Mouse (Mus musculus) right cerebral cortex, adult 18-20 months (tissue): ENCODE measurements around the gene Itgb6.

ENCODE experiments used
- DNase-seq: peaks from one replicate; pipeline ENCODE4 v3.0.0; 2022; ENCODE audit warnings: mixed read lengths

Itgb6 gene

DNA sequence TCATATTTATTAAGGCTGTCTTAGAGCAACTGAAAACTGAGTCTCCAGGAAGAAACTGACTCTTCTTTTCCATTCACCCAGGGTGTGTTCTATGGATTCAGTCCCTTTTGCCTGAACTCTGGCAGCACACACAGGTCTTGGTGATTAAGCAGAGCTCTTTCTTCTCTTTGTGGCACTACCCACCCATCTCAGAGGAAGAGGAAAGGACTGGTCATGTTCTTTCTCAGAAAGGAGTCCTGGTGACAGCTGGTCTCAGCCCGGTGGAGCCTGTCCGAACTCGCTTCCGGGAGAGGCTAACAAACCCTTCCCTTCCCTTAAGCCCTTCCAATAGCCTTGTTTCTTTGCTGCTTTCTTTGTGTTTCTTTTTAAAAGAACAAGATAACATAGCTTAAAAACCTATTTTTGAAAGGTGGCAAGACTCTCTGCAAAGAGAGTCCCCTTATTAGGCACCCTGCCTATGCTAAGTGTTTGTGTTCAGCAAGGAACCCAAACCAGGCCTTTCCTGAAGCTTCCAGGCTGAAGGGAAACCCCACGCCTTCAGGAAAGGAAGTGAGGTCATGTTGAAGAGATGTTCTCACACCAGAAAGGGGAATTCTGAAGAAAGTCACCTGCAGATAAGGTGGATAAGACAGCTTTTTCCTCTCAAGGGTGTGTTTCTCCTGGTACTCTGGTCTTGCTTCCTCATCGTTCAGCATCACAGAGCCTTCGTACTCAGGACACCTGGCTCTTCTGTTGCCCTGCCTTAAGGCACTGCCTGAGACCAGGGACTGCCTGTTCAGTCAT, 11.2 kb downstream of the Itgb6 start:
- DNase-seq = no peak

DNA sequence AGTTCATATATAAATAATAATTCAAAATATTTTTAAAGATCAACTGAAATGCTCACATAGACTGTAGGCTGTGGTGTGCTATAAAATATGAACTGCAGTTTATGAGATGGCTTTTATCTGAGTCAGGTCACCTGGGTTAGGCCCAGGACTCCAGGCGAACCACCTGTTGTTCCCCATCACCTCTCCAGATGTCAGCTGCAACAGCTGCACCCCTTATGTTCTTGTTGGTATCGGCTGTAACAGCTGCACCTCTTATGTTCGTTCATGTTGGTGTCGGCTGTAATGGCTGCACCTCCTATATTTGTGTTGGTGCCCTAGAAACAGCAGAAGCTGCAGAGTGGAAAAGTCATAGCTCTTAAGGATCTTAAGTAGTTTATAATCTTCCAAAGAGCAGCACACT, 12.1 kb downstream of the Itgb6 start:
- no peak for DNase-seq

DNA sequence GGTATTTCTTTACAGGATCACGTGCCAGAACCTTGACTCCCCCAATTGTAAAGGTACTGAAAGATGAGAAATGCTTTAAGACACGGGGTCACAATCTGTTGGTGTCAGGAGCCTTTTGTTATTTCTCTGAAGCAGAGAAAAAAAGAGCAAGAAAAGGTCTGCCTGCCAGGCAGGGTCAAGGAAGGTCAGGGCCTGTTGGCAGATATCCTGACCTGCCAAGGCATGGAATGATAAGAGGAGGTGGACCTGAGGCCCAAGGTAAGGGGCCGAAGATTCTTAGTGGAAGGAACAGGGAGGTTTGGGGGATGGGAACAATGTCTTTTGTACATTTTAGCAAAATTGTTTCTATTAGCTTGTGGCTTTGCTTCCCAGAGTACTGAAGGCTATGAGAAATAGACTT, 13.8 kb downstream of the Itgb6 start:
- DNase-seq = no peak

DNA sequence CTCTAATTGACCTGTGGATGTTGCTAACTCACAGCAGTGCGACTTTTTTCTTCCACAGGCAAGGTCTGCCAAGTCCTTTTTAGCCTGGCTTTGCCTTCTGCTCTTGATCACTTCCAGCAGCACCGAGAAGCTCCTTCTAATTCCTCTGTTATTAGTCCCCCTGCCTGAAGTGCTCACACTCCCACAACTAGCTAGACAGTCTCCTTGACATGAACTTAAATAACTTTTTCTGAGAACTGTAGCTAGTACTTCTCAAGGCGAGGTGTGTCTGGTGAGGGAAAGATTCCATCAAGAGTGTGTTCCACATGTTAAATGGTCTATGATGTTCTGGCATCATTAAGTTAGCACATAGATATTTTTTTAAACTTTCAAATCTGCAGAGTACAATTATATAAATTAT, 15.6 kb downstream of the Itgb6 start:
- DNase-seq = no peak

DNA sequence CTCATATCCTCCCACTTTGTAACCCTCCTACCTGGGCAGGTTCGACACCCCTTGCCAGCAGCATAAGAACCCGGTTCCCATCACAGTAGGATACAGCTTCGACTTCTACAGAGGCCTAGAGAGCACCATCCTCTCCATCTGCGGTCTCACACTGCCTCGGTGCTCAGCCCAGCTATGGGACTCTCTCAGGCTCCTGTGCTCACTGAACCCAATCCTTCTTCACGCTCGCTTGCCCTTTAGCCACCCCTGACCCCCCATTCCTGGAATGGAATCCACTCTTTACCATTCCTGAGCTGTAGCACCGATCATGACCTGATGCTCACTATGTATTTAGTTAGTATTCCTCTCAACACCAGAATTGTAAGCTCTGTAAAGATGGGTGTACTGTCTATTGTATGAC, 17.0 kb downstream of the Itgb6 start:
- DNase-seq = no peak

DNA sequence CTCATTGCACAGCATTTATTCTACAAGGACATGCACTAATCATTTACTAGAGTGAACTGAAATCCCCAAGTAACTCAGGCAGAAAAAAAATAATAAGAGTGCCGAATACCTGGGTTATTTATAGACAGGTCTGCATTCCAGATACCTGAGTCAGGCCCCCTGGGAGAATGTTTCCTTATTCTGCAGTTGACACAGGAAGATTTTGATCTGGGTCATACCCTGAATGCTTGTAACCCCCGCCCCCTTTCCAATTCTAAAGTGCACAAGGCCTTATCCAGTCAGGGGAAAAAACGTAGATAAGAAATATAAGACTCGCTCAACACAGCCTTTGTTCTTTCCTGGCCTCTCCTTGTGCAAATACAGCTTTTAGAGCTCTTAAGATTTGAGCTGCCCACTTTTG, 19.1 kb downstream of the Itgb6 start:
- no peak for DNase-seq

DNA sequence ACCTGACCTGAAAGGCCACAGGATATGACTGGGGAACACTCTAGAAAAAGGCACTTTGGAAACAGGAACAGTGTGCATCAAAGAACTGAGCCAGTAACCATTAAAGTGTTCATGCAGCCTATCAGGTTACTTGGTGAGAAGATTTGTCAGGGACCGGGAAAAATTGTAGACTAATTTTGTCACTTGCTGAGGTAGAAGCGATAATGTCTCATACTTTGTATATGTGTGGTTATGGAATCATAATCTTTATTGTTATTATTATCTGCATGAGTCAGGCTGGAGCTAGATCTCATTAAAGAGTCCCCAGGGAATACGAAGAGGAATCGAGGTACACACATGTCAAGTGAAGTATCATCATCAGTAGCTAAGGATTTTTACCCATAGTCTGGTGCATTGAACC, 21.5 kb downstream of the Itgb6 start:
- DNase-seq = no peak

DNA sequence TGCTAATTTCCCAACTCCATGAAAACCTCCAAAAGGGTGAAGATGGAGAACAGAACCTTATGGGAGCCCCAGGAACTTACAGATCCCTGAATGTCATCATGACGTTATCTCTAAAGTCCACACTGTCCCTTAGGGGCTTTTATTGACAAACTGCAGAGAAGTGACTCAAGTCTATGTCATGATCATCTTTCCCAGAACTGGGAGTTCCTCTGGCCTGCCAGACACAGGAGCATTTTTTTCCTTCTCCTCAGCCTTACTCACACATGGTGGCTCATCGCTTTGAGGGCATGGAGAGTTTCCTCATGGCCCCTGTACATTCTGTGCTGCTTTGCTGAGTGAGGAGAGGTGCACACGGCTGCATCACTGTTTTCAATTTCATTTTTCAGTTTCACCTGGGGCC, 22.4 kb downstream of the Itgb6 start:
- DNase-seq = no peak

DNA sequence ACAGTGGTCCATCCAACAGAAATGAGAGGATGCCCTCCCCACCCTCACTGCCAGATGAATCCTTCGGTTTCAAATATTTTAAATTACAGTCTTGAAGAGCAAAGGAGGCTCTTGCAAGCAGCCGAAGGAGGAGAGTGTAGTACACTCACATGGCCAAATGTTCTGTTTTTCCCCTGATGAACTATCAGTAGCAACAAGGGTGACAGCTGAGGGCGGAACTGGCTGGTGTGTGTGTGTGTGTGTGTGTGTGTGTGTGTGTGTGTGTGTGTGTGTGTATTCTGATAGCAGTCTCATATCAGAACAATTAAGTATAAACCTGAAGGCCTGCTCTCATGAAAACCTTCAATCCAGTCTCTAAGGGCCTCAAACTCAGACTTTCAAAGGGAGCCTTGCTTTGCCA, 22.9 kb downstream of the Itgb6 start:
- DNase-seq = no peak

DNA sequence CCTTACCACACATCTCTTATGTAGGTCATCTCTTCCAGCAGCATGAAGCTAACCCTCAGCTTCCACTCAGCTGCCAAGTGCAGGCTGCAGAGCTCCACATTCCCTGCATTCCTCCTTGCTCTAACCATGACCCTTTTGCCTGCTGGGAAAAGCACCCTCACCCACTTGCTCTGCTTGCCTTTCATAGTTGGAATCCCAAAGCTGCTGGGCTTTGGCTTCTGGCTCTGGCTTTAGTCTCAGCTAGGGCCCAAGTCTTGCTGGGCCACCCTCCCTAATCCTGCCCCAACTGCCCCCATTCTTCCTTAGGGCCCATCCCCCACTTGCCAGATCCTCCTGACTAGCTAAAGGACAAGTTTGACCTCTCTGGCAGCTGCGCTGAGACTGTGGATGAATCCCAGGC, 24.3 kb downstream of the Itgb6 start:
- no peak for DNase-seq

DNA sequence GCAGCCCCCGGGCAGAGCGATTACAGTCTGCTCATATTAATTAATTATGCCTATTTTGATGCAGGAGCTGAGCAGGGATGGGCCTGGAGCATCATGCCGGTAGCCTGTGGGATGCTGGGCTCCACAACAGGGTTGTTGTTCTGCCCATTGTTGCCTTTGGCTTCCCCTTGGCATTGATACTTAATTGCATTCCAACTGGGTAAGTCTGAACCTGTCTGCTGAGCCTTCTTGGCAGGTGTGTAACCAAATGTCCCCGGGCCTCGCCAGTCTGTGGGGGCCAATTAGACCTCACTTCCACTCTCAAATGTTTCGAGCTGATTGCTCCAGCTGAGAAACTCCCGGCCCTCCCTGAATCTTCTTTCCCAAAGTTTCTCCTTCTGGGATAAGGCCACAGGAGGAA, 24.9 kb downstream of the Itgb6 start:
- no peak for DNase-seq

DNA sequence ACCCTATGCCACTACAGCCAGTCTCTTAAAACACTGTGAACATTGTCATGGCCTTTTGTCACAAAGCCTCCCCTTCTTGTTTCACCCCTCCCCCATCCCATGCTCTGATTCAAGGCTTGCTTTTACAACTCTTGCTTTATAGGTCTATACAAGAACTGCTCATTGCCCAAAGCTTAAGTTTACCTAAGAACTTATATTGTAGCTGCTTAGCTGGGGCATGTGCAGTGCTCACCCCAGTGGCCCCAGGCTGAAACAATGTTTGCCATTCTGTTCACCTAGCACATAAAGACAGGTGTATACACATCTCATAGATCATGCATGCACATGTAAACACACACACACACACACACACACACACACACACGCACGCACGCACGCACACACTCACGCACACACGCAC, 25.9 kb downstream of the Itgb6 start:
- DNase-seq = no peak

DNA sequence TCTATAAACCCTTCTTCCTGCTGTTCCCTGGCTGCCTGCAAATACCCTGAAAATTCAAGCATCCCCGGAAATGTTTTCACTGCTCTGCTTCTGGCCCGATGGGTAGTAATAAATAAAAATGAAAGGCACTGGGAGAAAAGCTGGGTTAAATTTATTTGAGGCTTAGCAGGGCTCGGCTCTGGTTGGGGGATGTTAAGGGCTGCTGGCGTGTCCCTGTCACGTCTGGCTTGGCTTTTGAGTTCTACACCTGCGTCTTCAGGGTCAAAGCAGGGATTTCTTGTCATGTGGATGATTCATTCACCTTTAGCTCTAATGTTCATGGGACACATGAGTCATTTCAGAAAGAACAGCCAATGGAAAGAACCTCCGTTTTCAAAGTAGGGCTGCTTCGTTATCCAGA, 26.7 kb downstream of the Itgb6 start:
- no peak for DNase-seq

DNA sequence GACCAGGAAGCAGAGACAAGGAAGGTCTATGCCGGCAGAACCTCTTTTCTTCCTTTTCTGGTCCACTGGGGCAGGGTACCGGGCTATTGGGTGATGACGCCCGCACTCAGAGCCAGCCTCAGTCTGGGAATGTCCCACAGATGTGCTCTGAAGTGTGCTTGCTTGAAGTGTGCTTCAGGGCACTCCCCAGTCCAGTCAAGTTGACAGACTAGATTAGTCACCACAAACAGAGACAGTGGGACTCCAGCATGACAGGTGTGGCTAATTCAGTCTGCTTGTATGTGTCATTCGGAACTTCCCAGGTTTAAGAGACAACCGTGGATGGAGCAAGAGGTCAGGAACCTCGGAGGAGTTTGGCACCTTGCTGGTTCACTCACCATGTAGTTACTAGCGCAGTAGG, 27.9 kb downstream of the Itgb6 start:
- no peak for DNase-seq

DNA sequence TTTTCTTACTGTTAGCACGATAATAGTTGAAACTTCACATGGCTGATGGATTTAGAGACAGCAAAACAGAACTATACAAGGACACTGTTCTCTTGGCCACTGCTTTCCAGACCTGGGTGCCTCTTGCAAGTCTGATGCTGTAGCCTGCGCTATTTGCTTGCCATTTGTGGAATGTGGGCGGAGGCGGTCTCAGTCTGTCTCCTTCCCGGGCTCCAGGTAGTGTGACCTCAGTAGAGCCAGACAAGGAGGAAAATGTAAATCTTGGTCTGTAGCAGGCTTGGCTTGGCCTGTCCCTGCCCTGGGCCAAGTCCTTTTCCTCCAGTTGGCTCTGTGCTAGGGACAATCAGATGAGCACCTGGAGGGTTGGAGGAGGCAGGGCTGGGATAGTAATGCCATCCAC, 30.2 kb downstream of the Itgb6 start:
- DNase-seq = no peak

DNA sequence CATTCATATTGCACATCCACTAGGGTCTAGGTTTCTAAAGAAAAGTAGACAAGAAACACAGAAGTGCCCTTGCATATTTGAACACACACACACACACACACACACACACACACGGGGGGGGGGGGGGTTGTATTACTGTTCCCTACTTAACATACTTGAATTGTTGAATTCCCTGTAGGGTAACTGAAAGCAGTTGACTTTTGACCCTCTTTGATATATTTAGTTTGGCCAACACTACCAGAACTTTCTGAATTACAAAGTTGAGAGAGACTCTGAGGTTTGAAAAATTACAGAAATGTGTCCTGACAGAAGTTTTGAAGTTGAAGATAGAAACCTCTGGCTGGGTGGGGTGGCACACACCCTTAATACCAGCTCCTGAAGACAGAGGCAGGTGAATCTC, 32.2 kb downstream of the Itgb6 start:
- no peak for DNase-seq

DNA sequence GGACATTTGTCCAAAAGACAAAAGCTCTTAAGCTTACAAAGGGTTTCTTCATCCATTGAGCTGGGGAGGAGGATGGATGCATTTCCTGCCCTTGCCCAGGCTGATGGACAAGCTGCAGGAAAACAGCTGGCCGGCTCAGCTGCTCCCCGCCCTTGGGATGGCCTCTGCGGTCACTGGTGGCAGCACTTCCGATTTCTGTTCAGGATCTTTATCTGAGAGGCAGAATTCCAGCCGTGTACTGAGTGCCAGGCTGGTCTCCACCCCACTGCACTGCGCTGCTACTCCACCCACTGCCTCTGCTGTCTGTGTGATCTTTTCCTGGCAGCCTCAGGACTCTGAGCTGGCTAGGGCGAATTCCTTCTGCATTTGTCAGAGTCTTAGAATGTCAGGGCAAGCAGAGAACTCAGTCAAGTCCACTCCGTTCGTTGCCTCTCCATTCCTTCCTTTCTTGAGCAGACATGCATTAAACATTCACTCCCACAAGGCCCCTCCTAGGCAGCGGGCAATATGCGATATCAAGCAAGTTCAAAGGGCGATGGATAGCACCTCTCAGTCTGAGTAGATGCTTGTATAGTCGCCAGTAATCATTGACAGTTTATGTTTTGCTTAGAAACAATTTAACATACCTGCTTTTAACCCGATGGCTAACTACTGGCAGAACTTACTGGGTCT, 33.4 kb downstream of the Itgb6 start:
- DNase-seq = no peak

DNA sequence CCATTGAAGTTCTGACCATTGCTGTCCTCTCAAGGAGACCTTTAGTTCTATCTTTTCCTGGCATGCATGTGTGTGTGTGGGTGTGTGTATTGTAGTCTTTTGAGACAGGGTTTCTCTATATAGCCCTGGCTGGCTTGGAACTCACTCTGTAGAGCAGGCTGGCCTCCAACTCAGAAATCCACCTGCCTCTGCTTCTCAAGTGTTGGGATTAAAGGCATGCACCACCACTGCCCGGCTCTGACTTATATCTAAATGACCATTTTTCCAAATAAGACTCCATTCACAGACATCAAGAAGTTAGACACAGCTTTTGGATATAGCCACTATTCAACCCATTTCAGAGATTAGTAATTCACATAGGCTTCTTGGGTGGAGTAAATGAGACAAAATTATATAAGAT, 34.3 kb downstream of the Itgb6 start:
- no peak for DNase-seq

DNA sequence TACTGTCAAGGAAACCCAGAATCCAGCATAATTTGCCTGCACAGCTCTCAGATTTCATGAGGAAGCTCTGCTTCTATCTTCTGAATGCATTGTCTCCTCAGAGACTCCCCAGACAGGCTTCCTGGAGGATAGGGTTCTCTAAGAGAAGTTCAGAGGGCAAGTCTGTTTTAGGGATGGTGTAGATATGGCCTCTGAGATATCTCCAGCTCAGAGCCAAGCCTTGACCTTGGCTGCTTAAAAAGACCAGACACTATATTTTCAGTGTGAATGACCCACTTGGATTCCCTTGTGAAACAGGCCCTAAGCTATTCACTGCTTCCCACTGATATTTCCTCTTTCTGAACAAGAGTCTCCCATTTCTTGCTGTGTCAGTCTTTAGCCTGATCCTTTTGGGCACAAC, 36.5 kb downstream of the Itgb6 start:
- no peak for DNase-seq

DNA sequence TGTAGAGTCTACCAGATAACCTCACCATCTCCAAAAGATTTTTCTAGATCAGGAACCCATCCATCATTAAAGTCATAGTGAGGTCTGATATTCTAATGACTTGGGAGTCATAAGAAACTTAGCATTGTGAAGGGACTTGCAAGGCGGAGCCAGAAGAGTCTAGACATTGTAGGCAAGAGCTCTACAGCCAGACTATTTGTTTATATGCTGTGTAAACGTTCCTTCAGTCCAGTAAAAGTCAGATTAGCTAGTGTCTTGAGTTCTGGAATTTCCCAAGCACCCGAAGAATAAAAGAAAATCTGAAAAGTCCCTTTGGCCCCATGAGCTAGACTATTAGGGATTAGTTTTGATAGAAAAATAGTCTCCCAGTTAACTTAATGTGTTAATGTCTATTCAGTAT, 38.3 kb downstream of the Itgb6 start:
- DNase-seq = no peak

DNA sequence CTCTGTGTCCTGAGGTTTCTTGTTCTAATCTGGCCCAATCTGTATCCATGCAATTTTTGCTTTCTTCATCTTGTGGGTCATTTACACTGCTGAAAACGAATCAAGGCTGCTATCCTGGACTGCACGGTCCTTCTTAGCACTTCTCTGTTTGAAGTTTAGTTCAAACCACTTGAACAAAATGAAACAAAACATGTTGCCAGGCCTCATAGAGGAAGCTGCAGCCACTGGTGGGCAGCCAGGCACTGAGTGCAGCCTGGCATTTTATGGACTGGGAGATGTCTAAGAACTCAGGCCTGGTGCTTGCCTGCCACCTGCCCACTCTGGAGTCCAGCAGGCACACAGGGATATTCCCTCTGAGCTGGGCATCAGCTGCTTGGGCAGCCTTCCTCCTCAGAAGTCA, 39.9 kb downstream of the Itgb6 start:
- DNase-seq = no peak

DNA sequence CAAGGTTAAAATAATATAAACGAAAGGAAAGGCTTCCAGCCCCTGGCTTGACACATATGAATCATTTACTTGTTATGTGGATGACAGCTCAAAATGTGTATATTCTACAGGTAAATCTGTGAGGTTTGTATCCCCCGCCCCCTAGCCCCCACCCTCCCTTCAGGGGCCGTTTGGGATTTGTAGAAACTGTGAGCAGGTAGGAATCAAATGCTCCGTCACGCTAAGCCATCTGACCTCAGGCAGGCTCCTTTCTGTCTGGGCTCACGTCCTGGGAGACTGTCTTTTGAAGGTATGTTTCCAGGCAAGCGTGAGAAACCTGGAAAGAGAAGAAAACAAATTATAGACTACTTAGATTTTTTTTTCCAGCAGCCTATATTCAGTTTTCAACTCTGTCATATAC, 48.0 kb downstream of the Itgb6 start:
- no peak for DNase-seq

DNA sequence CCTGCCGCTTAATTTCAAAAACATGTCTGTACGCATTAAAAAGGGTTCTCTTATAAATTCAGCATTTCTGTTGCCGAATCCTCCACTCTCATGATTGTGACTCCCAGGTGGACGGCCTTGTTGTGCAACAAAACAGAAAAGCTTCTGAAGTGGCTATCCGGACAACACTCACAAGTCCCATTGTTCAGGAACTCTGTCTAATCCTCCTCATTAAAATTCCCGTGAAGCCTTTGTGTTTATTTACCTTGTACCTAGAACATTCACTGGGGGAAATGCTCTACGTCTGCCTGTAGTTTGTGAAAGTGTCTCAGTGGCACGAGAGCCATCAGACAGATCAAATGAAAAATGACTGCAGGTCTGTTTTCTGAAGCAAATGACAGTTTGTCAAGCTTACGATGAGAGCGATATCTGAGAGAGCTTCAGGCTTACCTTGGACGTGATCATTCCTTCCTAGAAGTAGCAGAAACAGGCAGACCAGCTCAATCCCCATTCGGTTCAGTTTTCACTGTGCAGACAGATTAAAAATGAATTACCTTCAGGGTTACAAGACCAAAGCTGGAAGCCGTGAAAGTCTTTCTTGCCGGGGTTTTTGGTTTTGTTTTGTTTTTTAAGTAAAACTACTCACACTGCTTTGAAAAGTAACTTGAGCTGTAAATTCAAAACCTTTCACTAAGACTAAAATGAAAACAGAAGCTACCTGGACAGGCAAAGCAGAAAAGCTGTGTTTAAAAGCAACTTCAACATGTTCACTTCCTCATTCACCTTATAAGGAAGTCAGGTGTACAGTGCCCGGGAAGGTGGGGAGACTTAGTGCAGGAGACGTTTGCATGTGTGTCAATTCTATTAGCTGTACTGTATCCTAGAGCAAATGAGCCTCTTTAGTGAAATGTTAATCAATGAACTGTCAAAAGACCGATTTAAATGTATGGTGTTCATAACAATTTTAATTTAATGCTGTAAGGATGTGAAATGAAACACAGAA, 49.2 kb downstream of the Itgb6 start:
- DNase-seq = no peak

DNA sequence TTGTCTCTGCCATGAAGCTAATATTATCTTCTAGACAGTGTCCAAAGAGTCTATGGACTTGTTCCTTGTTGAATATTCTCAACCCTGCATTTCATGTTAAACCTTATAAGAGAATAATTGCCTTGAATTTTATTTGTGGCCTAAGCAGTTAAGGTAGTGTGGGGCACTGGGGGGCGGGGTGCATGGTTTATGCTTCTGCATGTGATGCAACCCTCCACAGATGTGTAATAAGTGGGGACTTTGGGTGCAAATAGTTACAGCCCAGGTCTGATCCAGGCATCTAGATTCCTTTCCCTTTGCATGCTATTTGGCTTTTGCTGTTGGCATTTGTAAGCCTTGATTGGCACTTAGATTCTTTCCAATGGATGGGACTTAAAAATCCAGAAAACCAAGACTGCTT, 51.2 kb downstream of the Itgb6 start:
- no peak for DNase-seq
